Mouse (Mus musculus): ENCODE results near the gene Cebpzos.

Gene Cebpzos

DNA sequence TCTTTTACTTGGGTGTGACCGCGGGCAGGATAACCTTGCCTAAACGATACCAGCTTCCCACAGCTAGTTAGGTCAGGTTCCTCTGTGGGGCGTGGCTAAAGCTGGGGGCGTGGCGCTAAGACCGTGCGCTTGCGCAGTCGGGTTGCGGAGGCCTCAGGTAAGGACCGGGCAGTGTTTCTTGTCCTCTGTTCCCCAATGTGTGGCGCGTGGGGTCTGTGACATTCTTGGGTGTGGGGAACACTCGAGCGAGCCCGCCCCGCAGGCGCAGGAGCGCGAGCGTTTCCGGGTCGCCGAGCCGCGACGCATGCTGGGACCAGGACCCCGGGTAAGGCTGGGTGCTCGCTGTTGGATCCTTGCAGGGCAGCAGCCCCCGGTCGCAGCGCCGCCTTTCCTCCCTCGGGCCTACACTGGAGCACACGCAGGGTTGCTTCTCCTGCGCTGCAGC, at the start of gene Cebpzos:
TSS of gene Cebpzos (plus strand) at position 132 of the 445 bp plus-strand sequence.
- in situ Hi-C loops (cut with MseI, MboI), result no loop called here

DNA sequence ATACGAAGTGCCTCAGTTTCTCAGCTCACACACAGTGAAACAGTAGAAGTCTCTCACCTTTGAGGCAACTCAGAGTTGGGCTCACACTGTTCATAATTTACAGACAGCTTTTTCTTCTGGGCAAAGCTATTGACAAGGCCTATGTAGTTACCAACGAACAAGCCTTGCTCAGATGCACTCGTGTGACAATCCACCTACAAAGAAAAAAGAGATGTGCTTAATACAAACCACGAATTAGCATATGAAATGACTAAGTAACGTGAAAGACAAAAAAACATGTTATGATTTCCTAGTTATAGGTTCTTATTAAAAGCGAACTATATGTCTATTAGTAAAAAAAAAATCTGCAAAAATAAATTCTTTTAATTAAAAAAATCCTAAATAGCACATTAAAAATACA, 42.4 kb upstream of the Cebpzos start:
- in situ Hi-C loops (cut with MseI, MboI), result no loop called here

DNA sequence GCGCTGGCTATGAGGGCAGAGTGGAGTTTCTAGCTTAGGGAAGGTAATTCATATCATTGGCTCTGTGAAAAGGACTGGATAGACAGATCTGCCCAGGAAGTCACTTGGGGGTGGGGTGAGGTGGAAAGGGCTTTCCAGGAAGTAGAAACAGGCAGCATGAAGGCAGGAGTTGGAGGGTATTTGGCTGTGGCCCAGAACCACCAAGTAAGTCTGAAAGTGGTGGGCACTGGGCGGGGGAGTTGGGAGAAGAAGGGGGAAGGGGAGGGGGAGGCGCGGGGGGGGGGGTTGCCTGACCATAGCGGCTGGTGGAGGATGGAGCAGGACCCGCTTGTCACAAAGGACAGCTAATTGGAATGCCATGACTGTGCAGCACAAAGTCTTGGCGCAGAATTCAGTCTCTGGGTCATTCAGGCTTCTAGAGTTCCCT, 34.4 kb upstream of the Cebpzos start:
- in situ Hi-C loops (cut with MseI, MboI), result no loop called here

DNA sequence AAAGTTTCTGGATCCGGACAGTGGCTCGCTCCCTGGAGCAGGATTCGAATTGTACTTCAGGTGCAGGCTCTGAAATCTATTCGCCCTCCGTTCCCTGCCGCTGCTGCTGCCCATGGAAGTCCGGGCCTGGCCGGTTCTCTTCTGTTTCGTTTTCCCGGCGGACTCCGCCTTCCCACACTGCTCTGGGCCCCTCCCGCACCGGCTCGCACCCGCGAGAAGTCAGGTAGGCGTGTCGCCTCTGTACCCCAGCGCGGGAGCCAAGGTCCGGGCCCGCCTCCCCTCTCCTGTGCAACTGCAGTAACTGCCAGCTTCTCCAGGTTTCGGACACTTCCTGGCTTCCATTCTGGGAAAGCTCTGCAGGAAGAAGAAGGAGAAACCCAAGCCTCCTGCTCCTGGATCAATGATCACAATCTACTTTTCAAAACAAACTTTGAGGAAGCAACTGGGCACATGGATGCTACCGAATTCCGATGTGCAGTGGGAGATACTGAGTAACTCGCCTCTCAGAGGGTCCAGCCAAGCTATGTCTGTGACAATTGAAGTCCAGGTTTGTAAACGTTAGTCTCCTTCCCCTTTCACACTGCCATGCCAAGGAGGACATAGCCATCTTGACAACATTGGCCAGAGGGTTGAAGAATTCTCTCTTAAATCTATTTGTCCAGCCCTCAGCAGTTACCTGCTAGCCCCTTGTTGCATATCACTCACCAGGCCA, 33.7 kb upstream of the Cebpzos start, which contains the start of gene Eif2ak2:
TSS of gene Eif2ak2 (minus strand) at position 173 of the 712 bp plus-strand sequence.
- in situ Hi-C loops (cut with MseI, MboI), result no loop called here

DNA sequence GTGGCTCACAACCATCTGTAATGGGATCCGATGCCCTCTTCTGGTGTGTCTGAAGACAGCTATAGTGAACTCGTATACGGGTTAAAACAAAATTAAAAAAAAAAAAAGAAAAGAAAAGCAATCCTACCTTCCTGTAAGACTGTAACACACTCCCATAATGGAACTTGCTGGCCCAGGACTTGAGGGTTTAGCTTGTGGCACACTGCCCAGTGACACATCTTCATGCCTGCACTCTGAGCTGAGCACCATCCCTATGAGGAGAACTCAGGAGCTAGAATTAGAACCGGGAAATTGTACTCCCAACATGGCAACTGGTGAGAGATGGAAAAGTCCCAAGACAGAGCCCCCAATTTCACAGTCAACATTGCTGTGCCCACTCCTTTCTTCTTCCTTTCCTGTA, 33.0 kb upstream of the Cebpzos start:
- in situ Hi-C loops (cut with MseI, MboI), result no loop called here

DNA sequence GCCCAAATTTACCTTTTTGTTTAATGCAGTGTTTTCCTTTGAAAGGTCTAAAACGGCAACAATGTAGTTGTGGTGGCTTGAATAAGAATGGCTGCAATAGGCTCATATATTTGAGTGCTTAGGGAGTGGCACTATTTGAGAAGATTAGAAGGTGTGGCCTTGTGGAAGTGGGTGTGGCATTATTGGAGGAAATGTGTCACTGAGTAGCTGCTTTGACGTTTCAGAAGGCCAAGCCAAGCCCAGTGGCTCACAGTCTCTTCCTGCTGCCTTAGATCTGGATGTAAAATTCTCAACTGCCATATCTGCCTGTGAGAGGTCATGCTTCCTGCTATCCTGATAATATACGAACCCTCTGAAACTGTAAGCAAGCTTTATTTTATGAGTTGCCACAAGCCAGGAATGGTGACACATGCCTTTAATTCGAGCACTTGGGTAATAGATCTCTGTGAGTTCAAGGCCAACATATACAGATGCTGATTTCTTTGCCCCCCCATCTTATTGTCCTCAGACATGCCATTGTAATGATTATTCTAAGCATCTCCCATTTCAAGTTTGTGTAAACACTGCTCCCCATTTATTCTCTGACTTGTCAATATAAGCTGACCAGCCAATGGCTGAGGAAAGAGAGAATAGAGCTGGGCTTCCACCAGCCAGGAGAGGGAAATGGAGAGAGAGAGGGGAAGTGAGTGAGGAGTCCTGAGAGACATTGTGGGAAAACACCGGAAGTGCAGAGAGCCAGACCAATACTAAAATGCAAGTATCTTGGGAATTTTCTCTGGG, 30.8 kb upstream of the Cebpzos start:
- in situ Hi-C loops (cut with MseI, MboI), result no loop called here

DNA sequence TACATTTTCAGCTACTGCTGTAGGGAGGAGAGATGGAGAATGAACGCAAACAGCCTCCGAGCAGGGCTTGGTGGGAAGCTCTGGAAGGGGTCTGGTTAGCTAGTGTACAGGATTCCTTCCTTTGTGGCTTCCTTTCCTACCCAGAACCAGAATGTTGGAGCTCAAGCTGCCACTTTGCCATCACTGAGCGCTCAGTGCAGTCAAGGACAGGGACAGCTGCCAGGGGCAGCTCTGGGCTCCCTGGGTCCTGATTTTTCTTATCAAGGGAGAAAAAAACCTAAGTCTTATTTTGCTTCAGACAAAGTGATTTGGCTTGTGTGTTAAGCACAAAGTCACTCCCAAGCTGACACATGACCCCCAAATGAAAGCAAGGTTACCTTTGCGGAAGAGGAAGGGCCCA, 27.7 kb upstream of the Cebpzos start:
- in situ Hi-C loops (cut with MseI, MboI), result no loop called here

DNA sequence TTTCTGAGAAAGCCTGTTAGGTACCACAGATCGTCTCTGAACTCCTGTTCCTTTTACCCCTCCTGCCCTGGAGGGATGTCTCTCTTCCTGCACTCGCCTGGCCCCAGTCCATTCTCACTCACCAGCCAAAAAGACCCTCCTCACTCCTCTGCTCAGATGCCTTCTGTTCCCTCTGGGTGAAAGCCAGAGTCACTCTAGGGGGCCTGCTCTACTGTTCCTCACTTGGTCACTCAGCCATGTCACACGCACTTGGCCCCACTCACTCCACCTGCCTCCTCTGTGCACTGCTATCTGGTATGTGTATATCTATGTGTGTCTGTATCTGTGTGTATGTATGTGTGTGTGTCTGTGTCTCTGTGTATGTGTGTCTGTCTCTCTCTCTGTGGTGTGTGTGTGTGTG, 27.1 kb upstream of the Cebpzos start:
- in situ Hi-C loops (cut with MseI, MboI), result no loop called here

DNA sequence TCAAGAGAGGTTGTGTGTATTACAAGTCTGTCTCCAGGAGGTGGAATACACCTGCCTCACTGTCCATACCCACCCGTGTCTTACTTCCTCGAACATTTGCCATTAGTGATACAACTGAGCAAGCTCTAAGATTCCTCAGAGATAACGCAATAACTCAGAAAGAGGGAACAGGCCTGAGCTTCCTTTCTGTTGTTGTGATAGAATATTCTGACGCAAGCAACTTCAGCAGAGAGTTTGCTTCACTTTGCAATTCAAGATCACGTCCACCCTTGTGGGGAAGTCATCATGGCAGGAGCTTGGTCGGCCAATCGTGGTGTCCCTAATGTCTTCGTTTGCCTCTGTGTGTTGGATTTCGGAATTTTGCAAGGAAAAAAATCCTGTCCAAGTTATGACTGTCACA, 25.3 kb upstream of the Cebpzos start:
- in situ Hi-C loops (cut with MseI, MboI), result no loop called here

DNA sequence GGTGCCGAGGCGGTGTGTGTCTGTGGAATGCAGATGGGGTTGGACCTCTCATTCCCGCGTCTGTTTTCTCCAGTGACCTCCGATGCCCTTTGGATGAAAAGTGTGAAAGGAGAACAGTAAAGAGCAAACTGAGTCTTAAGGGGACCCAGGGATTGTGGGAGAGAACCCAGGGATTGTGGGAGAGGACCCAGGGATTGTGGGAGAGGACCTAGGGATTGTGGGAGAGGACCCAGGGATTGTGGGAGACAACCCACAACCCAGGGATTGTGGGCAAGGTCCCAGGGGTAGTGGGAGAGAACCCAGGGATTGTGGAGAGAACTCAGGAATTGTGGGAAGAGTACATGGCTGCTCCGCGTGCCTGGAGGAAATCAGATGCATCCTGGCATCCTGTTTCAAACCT, 21.3 kb upstream of the Cebpzos start:
- in situ Hi-C loops (cut with MseI, MboI), result no loop called here

DNA sequence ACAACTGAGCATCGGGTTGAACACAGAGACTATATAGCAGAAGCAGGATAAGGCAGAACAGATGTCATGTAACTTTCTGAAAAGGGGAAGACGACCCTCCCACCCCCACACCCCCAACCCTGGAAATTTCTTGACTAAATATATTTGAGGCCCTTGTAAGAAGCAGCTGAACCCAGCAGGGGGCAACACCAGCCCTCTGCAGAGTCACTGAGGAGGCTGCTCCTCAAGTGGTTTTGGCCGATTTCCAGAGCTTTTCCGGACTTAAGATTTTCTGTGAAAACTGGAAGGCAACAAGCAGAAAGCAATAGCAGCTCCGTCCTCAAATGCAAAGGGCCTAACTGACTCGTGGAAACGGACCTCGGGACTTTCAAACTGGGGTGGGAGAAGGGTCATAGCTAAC, 20.9 kb upstream of the Cebpzos start:
- in situ Hi-C loops (cut with MseI, MboI), result no loop called here

DNA sequence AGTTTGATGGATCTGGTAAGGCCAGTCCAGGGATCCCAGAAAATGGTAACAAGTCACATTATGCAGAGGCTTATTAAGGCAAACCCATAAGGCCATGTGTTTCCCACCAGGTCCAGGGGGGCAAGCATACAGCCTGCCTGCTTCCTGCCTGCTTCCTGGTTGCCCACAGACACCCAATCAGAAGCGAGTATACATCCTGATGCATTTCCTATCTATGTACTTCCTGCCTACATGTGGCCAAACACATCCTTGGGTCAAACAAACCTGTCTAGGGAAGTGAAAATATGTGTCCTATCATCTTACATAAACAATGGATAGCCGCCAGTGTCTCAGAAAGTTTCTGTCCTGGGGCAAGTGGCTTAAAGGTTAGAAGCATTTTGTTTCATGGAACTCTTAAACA, 13.1 kb upstream of the Cebpzos start:
- in situ Hi-C loops (cut with MseI, MboI), result no loop called here

DNA sequence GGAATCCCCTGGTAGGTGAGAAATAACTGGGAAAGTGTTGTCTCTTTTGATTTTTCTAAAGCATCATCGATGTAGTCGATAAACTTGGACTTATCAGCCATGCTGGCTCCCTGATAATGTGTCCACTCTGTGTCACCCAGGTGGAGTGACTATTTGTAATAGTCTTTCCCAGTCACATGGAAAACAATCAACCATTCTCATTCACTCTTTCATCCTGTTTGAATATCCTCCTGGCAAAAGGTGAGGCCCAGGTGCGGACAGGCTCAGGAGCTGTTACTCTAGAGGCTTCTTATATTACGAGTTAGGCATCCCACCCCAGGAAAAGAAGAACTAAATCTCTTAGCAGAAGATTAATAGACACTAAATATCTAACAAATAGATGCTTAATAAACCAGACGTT, 9.4 kb upstream of the Cebpzos start, which contains the start of gene Sult6b1:
TSS of gene Sult6b1 (minus strand) at position 101 of the 400 bp plus-strand sequence.
- in situ Hi-C loops (cut with MseI, MboI), result no loop called here

DNA sequence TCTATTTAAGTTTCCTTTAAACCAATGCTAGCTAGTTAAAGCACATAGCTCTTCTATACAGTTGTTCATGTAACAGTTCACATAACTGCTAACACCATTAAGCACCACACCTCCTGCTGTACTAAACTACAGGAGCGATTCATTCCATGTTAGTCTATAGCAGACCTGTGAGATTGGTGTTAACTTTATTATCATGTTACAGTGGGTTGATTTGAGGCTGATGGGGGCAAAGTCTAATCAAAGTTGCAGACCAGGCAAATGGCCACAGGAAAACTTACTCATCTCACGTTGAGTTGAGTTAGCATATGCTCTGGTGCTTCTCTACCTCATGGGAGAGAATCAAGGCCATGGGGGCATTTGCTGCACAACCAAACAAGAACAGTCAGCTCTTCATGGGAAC, 6.9 kb upstream of the Cebpzos start:
- in situ Hi-C loops (cut with MseI, MboI), result no loop called here

DNA sequence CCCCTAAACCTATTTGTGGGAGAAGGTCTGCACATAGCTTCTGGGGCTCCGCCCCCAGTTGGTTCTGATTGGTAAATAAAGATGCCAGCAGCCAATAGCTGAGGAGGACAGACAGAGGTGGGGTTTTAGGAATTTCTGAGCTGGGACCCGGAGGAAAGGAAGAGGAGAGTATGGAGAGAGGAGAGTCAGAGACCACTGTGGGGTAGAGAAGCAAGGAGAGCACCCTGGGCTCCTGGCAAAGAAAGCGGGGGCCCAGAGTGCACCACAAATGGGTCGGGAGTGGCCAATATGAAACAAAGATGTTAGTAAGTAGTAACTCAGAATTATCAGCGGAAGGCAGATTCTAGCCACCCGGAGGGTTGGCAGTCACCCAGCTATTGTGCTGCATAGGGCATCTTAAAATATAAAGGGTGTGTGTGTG, 3.4 kb upstream of the Cebpzos start:
- in situ Hi-C loops (cut with MseI, MboI), result no loop called here

DNA sequence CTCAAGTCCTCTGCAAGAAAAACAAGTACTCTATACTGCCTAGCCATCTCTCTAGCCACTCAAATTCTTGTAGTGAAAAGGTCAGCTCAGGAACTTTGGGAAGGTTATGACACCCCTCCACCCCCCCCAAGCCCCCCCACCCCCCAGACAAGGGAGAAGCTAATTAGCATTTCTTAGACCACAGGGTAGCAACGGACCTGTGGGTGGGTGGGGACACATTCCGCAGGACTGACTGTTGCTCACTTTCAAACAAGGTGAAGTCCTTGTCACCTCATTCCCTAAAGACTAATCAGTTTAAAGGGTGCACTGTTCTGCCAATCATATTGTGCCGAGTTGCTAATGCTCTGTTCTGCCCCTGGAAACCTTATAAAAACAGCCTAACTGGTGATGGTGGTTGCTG, 2.4 kb upstream of the Cebpzos start:
- in situ Hi-C loops (cut with MseI, MboI), result no loop called here

DNA sequence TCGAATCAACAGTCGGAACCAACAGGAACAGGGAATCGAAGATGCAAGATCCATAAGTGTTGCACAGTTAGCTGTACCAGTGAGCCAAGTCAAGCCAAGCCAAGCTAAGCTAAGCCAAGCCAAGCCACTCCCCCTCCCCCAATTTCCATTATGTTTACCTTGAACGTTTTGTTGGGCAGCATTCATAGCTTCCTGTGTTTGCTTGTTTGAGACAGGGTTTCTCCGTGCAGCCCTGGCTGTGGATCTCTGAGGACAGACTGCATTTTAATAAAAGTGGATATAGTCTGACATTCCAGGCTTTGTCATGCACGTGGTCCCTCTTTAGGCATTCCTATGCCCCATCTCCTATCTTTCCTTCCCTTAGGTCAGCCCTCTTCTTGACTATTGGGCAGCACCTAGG, 528 bp upstream of the Cebpzos start:
- in situ Hi-C loops (cut with MseI, MboI), result no loop called here

DNA sequence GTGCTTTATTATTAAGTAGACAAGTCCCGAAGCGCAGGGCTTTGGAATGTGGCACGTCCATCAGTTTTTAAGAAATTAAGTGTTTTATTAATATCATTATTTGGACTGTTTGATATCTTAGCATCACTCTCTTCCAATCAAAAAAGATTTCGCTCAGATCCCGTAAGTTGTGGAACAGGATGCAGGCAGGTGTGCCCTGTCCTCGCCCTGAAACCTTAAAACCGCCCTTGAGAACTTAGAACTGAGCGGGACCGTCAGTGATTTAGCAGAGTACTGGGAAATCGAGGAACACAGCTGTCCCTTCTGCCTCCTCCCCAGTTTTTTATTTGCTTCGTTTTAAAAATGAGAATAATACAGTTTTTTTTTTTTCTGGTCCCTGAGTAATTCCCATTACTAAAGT, 599 bp downstream of the Cebpzos start:
- in situ Hi-C loops (cut with MseI, MboI), result no loop called here

DNA sequence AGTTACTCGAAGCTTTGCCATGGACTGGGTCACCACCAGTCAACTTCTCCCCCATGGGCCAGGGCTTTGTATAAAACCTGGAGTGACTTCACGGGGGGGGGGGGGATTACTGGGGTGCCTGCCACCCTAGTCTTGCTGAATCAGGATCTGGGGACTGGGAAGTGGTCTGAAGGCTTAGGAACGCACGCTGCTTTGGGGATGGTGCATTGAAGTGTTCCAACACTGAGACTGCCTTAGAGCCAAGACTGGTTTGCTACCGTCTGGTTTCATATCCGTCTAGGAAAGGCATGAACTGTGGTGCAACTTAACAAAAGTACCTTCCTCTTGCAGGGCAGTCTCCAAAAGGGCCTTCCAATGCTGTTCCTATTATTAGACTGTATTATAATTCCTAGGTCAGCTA, 1.4 kb downstream of the Cebpzos start:
- in situ Hi-C loops (cut with MseI, MboI), result no loop called here

DNA sequence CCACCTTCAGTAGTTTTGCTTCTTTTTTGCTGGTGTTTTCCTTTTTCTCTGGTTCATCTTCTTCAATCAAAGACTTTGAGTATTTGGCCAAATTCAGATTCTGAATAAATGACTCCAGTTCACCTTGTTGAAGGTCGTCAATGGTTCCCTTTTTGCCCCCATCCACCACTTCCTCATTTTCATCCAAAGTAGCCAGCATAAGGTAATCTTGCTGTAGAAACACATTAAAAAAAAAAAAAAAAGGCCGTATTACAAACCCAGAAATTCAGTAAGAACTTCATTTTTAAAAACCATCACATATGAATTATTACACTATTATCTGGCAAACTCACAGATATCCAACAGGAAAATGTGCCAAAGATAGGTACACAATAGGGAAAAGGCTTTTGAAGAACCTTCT, 19.6 kb downstream of the Cebpzos start:
- in situ Hi-C loops (cut with MseI, MboI), result no loop called here

DNA sequence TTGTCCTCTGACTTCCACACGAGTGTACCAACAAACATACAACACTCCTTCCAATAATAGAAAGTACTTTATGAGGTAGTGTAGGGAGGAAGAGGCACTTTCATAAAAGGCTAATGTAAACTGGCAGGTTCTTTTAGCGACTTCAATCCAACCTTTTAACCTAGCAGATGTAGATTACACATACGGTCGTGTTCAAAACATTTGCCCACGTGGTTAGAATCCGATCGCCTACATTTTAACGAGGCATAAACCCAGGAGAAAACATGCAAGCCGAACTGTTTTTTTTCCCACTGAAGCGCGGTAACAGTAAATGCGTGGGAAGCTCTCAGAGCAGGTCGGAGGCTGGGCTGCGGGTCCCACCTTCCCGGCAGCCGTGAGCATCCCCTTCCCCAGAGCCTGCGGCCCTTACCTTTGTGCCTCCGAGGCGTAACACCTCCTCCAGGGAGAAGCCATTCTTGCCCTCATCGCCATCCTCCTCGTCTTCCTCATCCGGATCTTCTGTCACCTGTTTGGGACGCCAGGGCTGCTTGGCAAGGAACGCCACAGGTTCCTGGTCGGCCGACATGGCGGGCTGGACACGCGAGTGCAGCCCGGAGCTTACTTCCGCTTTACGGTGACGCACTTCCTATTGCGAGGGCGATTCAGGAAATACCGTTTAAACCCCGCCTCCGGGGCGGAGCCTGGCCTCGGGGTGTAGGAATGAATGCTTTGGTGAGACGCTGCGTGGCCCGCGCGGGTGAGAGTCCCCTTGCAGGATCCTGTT, 20.3 kb downstream of the Cebpzos start, which contains the start of the genes Cebpz and Ndufaf7:
TSS of gene Cebpz (minus strand) at position 601 of the 763 bp plus-strand sequence.
TSS of gene Ndufaf7 (plus strand) at position 671 of the 763 bp plus-strand sequence.
- in situ Hi-C loops (cut with MseI, MboI), result no loop called here

DNA sequence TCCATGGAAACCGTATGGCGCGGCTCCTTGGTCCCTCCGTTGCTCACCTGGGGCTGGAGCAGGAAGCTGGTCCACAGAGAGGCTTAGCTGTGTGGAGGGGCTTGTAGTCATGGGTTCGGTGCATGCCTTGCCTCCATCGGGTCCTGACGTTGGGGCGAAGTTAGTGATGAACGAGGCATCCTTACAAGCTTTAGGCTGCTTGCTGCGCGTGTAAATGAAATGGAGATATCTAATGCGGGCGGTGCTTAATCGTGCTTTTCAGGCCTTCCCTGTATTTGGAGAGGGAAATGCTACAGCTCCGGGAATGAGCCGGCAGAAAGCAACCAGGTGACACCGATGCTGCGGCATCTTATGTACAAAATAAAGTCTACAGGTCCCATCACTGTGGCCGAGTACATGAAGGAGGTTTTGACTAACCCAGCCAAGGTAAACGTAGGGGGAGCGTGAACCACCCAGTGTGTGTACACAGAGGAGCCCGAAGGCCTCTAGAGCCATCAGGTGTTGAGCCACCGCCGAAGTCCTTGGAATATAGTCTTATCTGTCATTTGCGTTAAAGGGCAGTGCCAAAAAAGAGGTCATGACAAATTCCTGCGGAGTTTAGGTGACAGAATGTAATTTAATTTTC, 21.0 kb downstream of the Cebpzos start:
- in situ Hi-C loops (cut with MseI, MboI), result no loop called here

All from mouse trophoblast stem cell (cell line).